In genomic region chr16:44625108-44625616, GRCm38 (mm10) we compare ENCODE assay signal across 15 mouse cellular contexts.
A peak's percentile ranks its signal among the peaks of the same experiment; 100 is the strongest.
DNase-seq lines count a peak whose midpoint lies in the region; ATAC-seq and TF ChIP-seq lines count a peak whose summit lies in the region.
"Had no signal": no experiment of that assay in that cellular context is flagged by ENCODE, and none has a peak within 500 bp of the region (broad histone marks: within the 10 kb centered on the region; RNA-seq: fewer than 3 reads in every experiment).

No protein-coding gene starts in this region.

- no peaks in the 10 kb centered on the region for H3K36me3 ChIP-seq in kidney, embryonic 15.5 days
- no peaks in the 10 kb centered on the region for H3K36me3 ChIP-seq in forebrain, postnatal 0 days (ENCODE audit: insufficient read depth)
- no peaks in the 10 kb centered on the region for H3K36me3 ChIP-seq in stomach, postnatal 0 days (ENCODE audit: control insufficient read depth, insufficient read depth, low read length)
- H3K36me3 ChIP-seq: hindbrain, embryonic 12.5 days had no signal

- no peak overlapping the region for H3K4me3 ChIP-seq in kidney, embryonic 15.5 days (replicated peaks)
- H3K4me3 ChIP-seq in forebrain, postnatal 0 days (ENCODE audit: low read depth, low read length), result no peak overlapping the region
- no peak overlapping the region for H3K4me3 ChIP-seq in stomach, postnatal 0 days (ENCODE audit: low read depth, low read length)
- H3K4me3 ChIP-seq: hindbrain, embryonic 12.5 days; megakaryocyte, embryonic 14.5 days had no signal

- H3K4me2 ChIP-seq in kidney, embryonic 15.5 days, result no peak overlapping the region
- no peak overlapping the region for H3K4me2 ChIP-seq in forebrain, postnatal 0 days (ENCODE audit: low read depth)
- no peak overlapping the region for H3K4me2 ChIP-seq in stomach, postnatal 0 days (replicated peaks; ENCODE audit: low read depth)
- H3K4me2 ChIP-seq: hindbrain, embryonic 12.5 days had no signal

- no peak for DNase-seq in kidney, postnatal 14 days
- DNase-seq in retina, postnatal 1 day, result peak; percentile 34
- DNase-seq in retina, embryonic 14.5 days (ENCODE audit: low spot score), result no peak
- no peak for DNase-seq in forebrain, postnatal 0 days
- DNase-seq in stomach, postnatal 0 days (ENCODE audit: low spot score), result no peak
- no peak for DNase-seq in yolk sac, embryonic 10.5 days (ENCODE audit: low spot score)
- no peak for DNase-seq in B cell, adult 2 months
- DNase-seq: cerebellum, adult 11 months; kidney, adult 18-20 months; layer of hippocampus, adult 9-11 months; left cerebral cortex, postnatal 4 days; thymus, adult 2 months had no signal

- peaks cover 38% of the 10 kb centered on the region for H3K4me1 ChIP-seq in kidney, embryonic 15.5 days
- H3K4me1 ChIP-seq in forebrain, postnatal 0 days (ENCODE audit: insufficient read depth), result no peaks in the 10 kb centered on the region
- H3K4me1 ChIP-seq in stomach, postnatal 0 days (replicated peaks; ENCODE audit: control insufficient read depth, insufficient read depth), result no peaks in the 10 kb centered on the region; the same call in 1 of the 2 replicates
- H3K4me1 ChIP-seq: megakaryocyte, embryonic 14.5 days had no signal

- WGBS in kidney, embryonic 15.5 days, result 64% methylated on average over 6 of the region's 6 CpGs
- WGBS in forebrain, postnatal 0 days, result 16% methylated on average over 6 of the region's 6 CpGs
- 40% methylated on average over 6 of the region's 6 CpGs for WGBS in stomach, postnatal 0 days

- no peak for TF ChIP-seq CTCF in forebrain, postnatal 0 days (IDR thresholded peaks at IDR 0.05; ENCODE audit: low read depth)
- no peak for TF ChIP-seq CTCF in stomach, postnatal 0 days (IDR thresholded peaks at IDR 0.05; ENCODE audit: low read depth)

- no peaks in the 10 kb centered on the region for H3K27me3 ChIP-seq in kidney, embryonic 15.5 days
- no peaks in the 10 kb centered on the region for H3K27me3 ChIP-seq in forebrain, postnatal 0 days (ENCODE audit: insufficient read depth, low read length)
- no peaks in the 10 kb centered on the region for H3K27me3 ChIP-seq in stomach, postnatal 0 days (ENCODE audit: control insufficient read depth, insufficient read depth, low read length)
- H3K27me3 ChIP-seq: hindbrain, embryonic 12.5 days; megakaryocyte, embryonic 14.5 days had no signal

- no peaks in the 10 kb centered on the region for H3K9me3 ChIP-seq in kidney, embryonic 15.5 days (replicated peaks)
- H3K9me3 ChIP-seq in forebrain, postnatal 0 days (ENCODE audit: low read length), result no peaks in the 10 kb centered on the region
- H3K9me3 ChIP-seq in stomach, postnatal 0 days (ENCODE audit: control insufficient read depth, low read length), result no peaks in the 10 kb centered on the region
- H3K9me3 ChIP-seq: hindbrain, embryonic 12.5 days; megakaryocyte, embryonic 14.5 days had no signal

- no peak for ATAC-seq in kidney, embryonic 15.5 days (replicated peaks; ENCODE audit: low FRiP score)
- peak; percentile 36 for ATAC-seq in forebrain, postnatal 0 days
- ATAC-seq in stomach, postnatal 0 days (ENCODE audit: low FRiP score, low TSS enrichment), result no peak

- no peak for TF ChIP-seq EP300 in stomach, postnatal 0 days (optimal IDR thresholded peaks at IDR 0.05)

- H3K27ac ChIP-seq in kidney, embryonic 15.5 days, result peak overlapping the region; percentile 55
- H3K27ac ChIP-seq in forebrain, postnatal 0 days (ENCODE audit: low read depth, low read length), result no peak overlapping the region
- H3K27ac ChIP-seq in stomach, postnatal 0 days (replicated peaks), result peak overlapping the region; percentile 71
- H3K27ac ChIP-seq: hindbrain, embryonic 12.5 days had no signal

- H3K9ac ChIP-seq in kidney, embryonic 15.5 days, result no peak overlapping the region
- no peak overlapping the region for H3K9ac ChIP-seq in forebrain, postnatal 0 days
- H3K9ac ChIP-seq in stomach, postnatal 0 days (ENCODE audit: low read length), result no peak overlapping the region
- H3K9ac ChIP-seq: hindbrain, embryonic 12.5 days had no signal
